Mouse (Mus musculus) heart, embryonic 10.5 days (tissue): ENCODE results near the gene Ccdc151. TPM values are rescaled to one million over a fixed set of nuclear protein-coding genes. Genes with fewer than 3 reads are reported as not detected.

Experiments
- DNase-seq: peaks from one replicate; pipeline ENCODE4 v3.0.0-alpha.2; 2017; ENCODE audit warnings: low spot score
- H3K27ac ChIP-seq: fragments of 300-500 bp; sonication (generic); 2 replicates; pipeline ENCODE4 v1.5.1; 2016; ENCODE audit warnings: mild to moderate bottlenecking
- H3K27me3 ChIP-seq: fragments of 300-500 bp; sonication (generic); 2 replicates; pipeline ENCODE4 v1.6.1; 2016; ENCODE audit warnings: mild to moderate bottlenecking; ENCODE audit not compliant: poor library complexity, insufficient read depth, severe bottlenecking
- H3K36me3 ChIP-seq: fragments of 300-500 bp; sonication (generic); 2 replicates; pipeline ENCODE4 v1.6.1; 2016; ENCODE audit warnings: mild to moderate bottlenecking, moderate library complexity
- H3K4me1 ChIP-seq: fragments of 300-500 bp; sonication (generic); 2 replicates; pipeline ENCODE4 v1.6.1; 2016; ENCODE audit warnings: mild to moderate bottlenecking
- H3K4me3 ChIP-seq: fragments of 300-500 bp; sonication (generic); 2 replicates; pipeline ENCODE4 v1.5.1; 2016; ENCODE audit warnings: mild to moderate bottlenecking, moderate library complexity
- H3K9me3 ChIP-seq: fragments of 300-500 bp; sonication (generic); 2 replicates; pipeline ENCODE4 v1.6.1; 2016; ENCODE audit warnings: mild to moderate bottlenecking, moderate library complexity
- WGBS: fragments of 180-500 bp; shearing (Covaris S2); methylation state at CpG from one replicate; pipeline ENCODE4 v1.1.7; 2016; 5-methylcytosine and 5-hydroxymethylcytosine counted together
- polyA plus RNA-seq: library from polyadenylated mRNA; unstranded; fragments of >200 nt; fragmentation: Nextera tagmentation; extraction: Ambion mirVana; gene quantifications from 2 replicates; pipeline ENCODE4 v1.2.1, GENCODE M21; 2016

Ccdc151 gene
- polyA plus RNA-seq, 1 experiment from 2014 or later, result 0.75 TPM

DNA sequence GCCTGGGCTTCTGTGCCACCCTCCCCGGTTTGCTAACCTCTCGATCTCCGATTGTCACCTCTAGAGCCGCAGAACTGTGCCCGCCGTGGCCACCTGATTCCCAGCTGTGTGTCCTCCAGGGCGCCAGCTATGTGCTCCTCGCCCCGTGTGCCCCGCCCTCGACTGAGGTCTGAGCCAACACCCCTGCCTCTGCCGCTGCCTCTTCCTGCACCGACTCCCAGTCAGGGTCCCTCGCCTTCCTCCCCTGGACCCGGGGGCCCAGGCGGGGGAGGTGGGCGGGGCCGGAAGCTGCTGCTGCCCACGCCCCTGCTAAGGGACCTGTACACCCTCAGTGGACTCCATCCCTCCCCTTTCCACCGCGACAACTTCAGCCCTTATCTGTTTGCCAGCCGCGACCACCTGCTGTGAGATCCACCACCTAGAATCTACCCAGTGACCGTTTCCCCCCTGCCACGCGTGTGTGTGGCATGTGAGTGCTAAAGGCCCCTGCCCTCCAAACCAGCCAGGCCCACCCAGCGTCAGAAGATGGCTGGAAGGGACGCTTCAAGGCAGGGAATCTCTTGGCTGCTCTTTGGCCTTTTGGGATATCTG is 54.8 kb downstream of the Ccdc151 start:
- Histone ChIP-seq H3K36me3 (no peaks in the 10 kb centered on the region), H3K27me3 (peaks cover 72% of the 10 kb centered on the region), H3K4me3 (peak overlapping the region; percentile 38), H3K27ac (no peak overlapping the region), H3K9me3 (no peaks in the 10 kb centered on the region), H3K4me1 (peaks cover 15% of the 10 kb centered on the region)
- no peak for DNase-seq
- WGBS, result 4% methylated on average over 23 of the region's 28 CpGs

DNA sequence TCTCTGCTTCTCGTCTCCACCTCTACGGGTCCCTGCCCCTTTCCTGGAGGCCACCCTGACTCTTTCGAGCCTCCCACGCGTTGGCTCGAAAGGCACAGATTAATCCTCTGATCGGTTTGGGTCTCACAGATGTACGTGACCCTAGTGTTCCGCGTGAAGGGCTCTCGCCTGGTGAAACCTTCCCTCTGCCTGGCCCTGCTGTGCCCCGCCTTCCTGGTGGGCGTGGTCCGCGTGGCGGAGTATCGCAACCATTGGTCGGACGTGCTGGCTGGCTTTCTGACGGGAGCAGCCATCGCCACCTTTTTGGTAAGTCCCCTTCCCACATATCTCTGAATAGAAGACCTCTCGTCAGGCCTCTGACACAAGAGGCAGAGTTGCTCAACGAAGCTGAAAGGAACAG is 58.2 kb downstream of the Ccdc151 start:
- peak overlapping the region; percentile 25; the same call in 1 of the 2 replicates for H3K4me3 ChIP-seq
- H3K27ac ChIP-seq, result no peak overlapping the region
- H3K36me3 ChIP-seq, result no peaks in the 10 kb centered on the region
- no peaks in the 10 kb centered on the region for H3K9me3 ChIP-seq
- H3K4me1 ChIP-seq, result peaks cover 15% of the 10 kb centered on the region
- H3K27me3 ChIP-seq, result peaks cover 66% of the 10 kb centered on the region
- DNase-seq, result peak; percentile 77
- whole genome bisulfite sequencing, result 15% methylated on average over 23 of the region's 23 CpGs

DNA sequence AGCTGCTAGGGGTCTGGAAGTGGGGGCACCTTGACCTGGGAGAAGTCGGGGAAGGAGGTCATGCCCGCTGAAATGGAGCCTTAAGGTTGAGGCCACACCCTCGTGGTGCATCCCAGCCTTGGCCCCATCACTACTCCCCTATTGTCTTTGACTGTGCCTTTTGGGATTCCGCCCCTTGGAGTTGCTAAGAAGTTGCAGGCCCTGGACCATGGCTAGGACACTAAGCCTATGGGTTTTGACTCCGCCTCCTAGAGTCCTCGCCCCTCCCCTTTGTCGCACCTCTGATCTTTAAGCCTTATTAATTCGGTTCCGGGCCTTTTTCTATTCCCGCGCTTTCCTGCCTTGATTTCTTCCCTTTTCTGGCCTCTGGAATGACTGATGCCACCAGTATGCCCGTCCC is 58.8 kb downstream of the Ccdc151 start:
- H3K9me3 ChIP-seq, result no peaks in the 10 kb centered on the region
- no peak for DNase-seq
- no peak overlapping the region; the same call in 1 of the 2 replicates for H3K4me3 ChIP-seq
- no peaks in the 10 kb centered on the region for H3K36me3 ChIP-seq
- H3K4me1 ChIP-seq, result peaks cover 15% of the 10 kb centered on the region
- peaks cover 62% of the 10 kb centered on the region for H3K27me3 ChIP-seq
- 38% methylated on average over 12 of the region's 12 CpGs for WGBS
- H3K27ac ChIP-seq, result no peak overlapping the region

DNA sequence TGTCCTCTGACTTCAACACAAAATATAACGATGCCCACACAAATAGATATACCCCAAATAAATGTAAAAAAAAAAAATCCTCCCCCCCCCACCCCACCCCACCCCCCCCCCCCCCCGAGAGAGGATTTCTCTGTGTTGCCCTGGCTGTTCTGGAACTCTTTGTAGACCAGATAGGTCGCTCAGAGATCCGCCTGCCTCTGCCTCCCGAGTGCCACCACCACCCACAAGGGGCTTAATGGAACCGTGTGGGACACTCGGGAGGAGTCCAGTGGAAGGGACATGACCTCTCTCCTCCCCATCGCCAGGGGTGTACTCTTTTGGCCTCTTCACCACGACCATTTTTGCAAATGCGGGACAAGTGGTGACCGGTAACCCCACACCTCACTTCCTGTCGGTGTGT is 59.4 kb downstream of the Ccdc151 start:
- Histone ChIP-seq H3K4me1 (peaks cover 15% of the 10 kb centered on the region), H3K9me3 (no peaks in the 10 kb centered on the region), H3K4me3 (no peak overlapping the region), H3K36me3 (no peaks in the 10 kb centered on the region), H3K27me3 (peaks cover 56% of the 10 kb centered on the region), H3K27ac (no peak overlapping the region)
- WGBS, result 67% methylated on average over 11 of the region's 12 CpGs
- no peak for DNase-seq

Other genes with a start within 250 kb of the Ccdc151 start
- gene Spc24, start 242.3 kb downstream of the Ccdc151 start, polyA plus RNA-seq, result 112 and 160 TPM in 2 replicates
- gene Kank2, start 203.9 kb downstream of the Ccdc151 start, polyA plus RNA-seq, result 16.4 and 16.9 TPM in 2 replicates
- 2.5 and 5.7 TPM in 2 replicates for gene Angptl8, start 167.1 kb downstream of the Ccdc151 start, polyA plus RNA-seq
- gene Dock6, start 150.0 kb downstream of the Ccdc151 start, polyA plus RNA-seq, result 47.9 and 56.9 TPM in 2 replicates
- 6.2 and 6.8 TPM in 2 replicates for gene Rab3d, start 84.4 kb downstream of the Ccdc151 start, polyA plus RNA-seq
- 3.6 and 4.2 TPM in 2 replicates for gene Ccdc159, start 75.2 kb downstream of the Ccdc151 start, polyA plus RNA-seq
- 50.1 and 52.6 TPM in 2 replicates for gene Tmem205, start 75.1 kb downstream of the Ccdc151 start, polyA plus RNA-seq
- gene Plppr2, start 65.6 kb downstream of the Ccdc151 start, polyA plus RNA-seq, result 6.5 and 7.0 TPM in 2 replicates
- 5.7 and 6.9 TPM in 2 replicates for gene Swsap1, start 46.9 kb downstream of the Ccdc151 start, polyA plus RNA-seq
- 25.0 and 25.9 TPM in 2 replicates for gene Epor, start 39.1 kb downstream of the Ccdc151 start, polyA plus RNA-seq
- gene Rgl3, start 13.2 kb downstream of the Ccdc151 start, polyA plus RNA-seq, result 1.8 and 2.3 TPM in 2 replicates
- gene Prkcsh, start 172 bp upstream of the Ccdc151 start, polyA plus RNA-seq, result 89.8 and 106 TPM in 2 replicates
- 0.15 and 0.29 TPM in 2 replicates for gene Elavl3, start 49.4 kb upstream of the Ccdc151 start, polyA plus RNA-seq
- not detected in 2 replicates for gene Gm49318, start 68.6 kb upstream of the Ccdc151 start, polyA plus RNA-seq
- gene Zfp653, start 68.7 kb upstream of the Ccdc151 start, polyA plus RNA-seq, result 9.6 and 10.8 TPM in 2 replicates
- gene Ecsit, start 82.8 kb upstream of the Ccdc151 start, polyA plus RNA-seq, result 58.4 and 65.6 TPM in 2 replicates
- 246 and 375 TPM in 2 replicates for gene Cnn1, start 96.6 kb upstream of the Ccdc151 start, polyA plus RNA-seq
- 149 and 176 TPM in 2 replicates for gene Elof1, start 114.5 kb upstream of the Ccdc151 start, polyA plus RNA-seq
- gene Acp5, start 133.1 kb upstream of the Ccdc151 start, polyA plus RNA-seq, result 62.3 and 67.2 TPM in 2 replicates
- gene Pigyl, start 154.2 kb upstream of the Ccdc151 start, polyA plus RNA-seq, result 44.7 and 60.3 TPM in 2 replicates
- 0.11 TPM in 2 replicates for gene Zfp872, start 185.5 kb upstream of the Ccdc151 start, polyA plus RNA-seq
- gene Zfp809, start 223.1 kb upstream of the Ccdc151 start, polyA plus RNA-seq, result 17.2 and 19.2 TPM in 2 replicates